Mouse (Mus musculus) liver, embryonic 15.5 days (tissue): ENCODE results near the gene Nxf1. TPM values are rescaled to one million over a fixed set of nuclear protein-coding genes. Genes with fewer than 3 reads are reported as not detected.
A peak's percentile ranks its signal among the peaks of the same experiment; 100 is the strongest.

Experiments used
- ATAC-seq: fragments of 200-750 bp; cut with Nextera tagmentation; 2 replicates; pipeline ENCODE4 v1.8.0; 2017; ENCODE audit warnings: moderate number of reproducible peaks, mild to moderate bottlenecking, moderate library complexity; ENCODE audit not compliant: insufficient read depth
- H3K27ac ChIP-seq: fragments of 300-500 bp; sonication (generic); replicated peaks from 2 replicates; pipeline ENCODE4 v1.5.1; 2015; ENCODE audit warnings: mild to moderate bottlenecking, inconsistent platforms
- H3K27me3 ChIP-seq: fragments of 300-500 bp; sonication (generic); 2 replicates; pipeline ENCODE4 v1.6.1; 2015; ENCODE audit warnings: mild to moderate bottlenecking, inconsistent platforms
- H3K36me3 ChIP-seq: fragments of 300-500 bp; sonication (generic); replicated peaks from 2 replicates; pipeline ENCODE4 v1.6.1; 2015; ENCODE audit warnings: moderate library complexity, mild to moderate bottlenecking, inconsistent platforms
- H3K4me1 ChIP-seq: fragments of 300-500 bp; sonication (generic); replicated peaks from 2 replicates; pipeline ENCODE4 v1.6.1; 2015; ENCODE audit warnings: inconsistent platforms
- H3K4me2 ChIP-seq: fragments of 300-500 bp; sonication (generic); 2 replicates; pipeline ENCODE4 v1.6.1; 2015; ENCODE audit warnings: moderate library complexity, mild to moderate bottlenecking, inconsistent platforms
- H3K4me3 ChIP-seq: fragments of 300-500 bp; sonication (generic); replicated peaks from 2 replicates; pipeline ENCODE4 v1.5.1; 2015; ENCODE audit warnings: mild to moderate bottlenecking, inconsistent platforms
- H3K9ac ChIP-seq: fragments of 300-500 bp; sonication (generic); 2 replicates; pipeline ENCODE4 v1.6.1; 2015; ENCODE audit warnings: moderate library complexity, mild to moderate bottlenecking, inconsistent platforms
- H3K9me3 ChIP-seq: fragments of 300-500 bp; sonication (generic); replicated peaks from 2 replicates; pipeline ENCODE4 v1.6.1; 2016; ENCODE audit warnings: inconsistent platforms
- WGBS: fragments of 180-500 bp; shearing (Covaris S2); methylation state at CpG from one replicate; pipeline ENCODE4 v1.1.7; 2015; ENCODE audit warnings: mixed read lengths; ENCODE audit not compliant: insufficient replicate concordance; 5-methylcytosine and 5-hydroxymethylcytosine counted together
- polyA plus RNA-seq: library from polyadenylated mRNA; unstranded; fragments of >200 nt; fragmentation: Nextera tagmentation; extraction: Ambion mirVana; gene quantifications from 2 replicates; pipeline ENCODE4 v1.2.1, GENCODE M21; 2015

Gene Nxf1
- 81.2 and 91.6 TPM in 2 replicates for polyA plus RNA-seq

- H3K9ac ChIP-seq, result peak within 1 kb of the TSS; percentile 96
- WGBS, result under 1% methylated on average over 75 of the region's 75 CpGs
- peaks cover 38% of the 10 kb centered on the region for H3K4me1 ChIP-seq
- peaks cover 51% of the 10 kb centered on the region for H3K36me3 ChIP-seq
- H3K9me3 ChIP-seq, result no peaks in the 10 kb centered on the region
- peak within 1 kb of the TSS; percentile 80 for H3K4me3 ChIP-seq
- H3K27ac ChIP-seq, result peak within 1 kb of the TSS; percentile 91
- peak within 1 kb of the TSS; percentile 81 for H3K4me2 ChIP-seq
- H3K27me3 ChIP-seq, result no peaks in the 10 kb centered on the region
- peak; percentile 92 for ATAC-seq
Observed at GRCm38 (mm10) chr19:8756635-8757387, at the start of gene Nxf1. TSS of gene Nxf1 (plus strand) at chr19:8757073.

- Histone ChIP-seq H3K4me2 (peak overlapping the region; percentile 19; the same call in 1 of the 2 replicates), H3K9ac (no peak overlapping the region), H3K36me3 (peaks cover 68% of the 10 kb centered on the region), H3K27ac (no peak overlapping the region), H3K4me1 (peaks cover 67% of the 10 kb centered on the region), H3K4me3 (no peak overlapping the region; the same call in 1 of the 2 replicates), H3K27me3 (no peaks in the 10 kb centered on the region), H3K9me3 (no peaks in the 10 kb centered on the region)
- WGBS, result 87% methylated on average over 8 of the region's 8 CpGs
- no peak for ATAC-seq
Observed at GRCm38 (mm10) chr19:8708954-8709353, 47.9 kb upstream of the Nxf1 start.

- Histone ChIP-seq H3K4me3 (peak overlapping the region; percentile 91), H3K9ac (no peak overlapping the region), H3K4me2 (peak overlapping the region; percentile 76), H3K4me1 (peaks cover 77% of the 10 kb centered on the region), H3K27me3 (no peaks in the 10 kb centered on the region), H3K27ac (0 out of 2 replicates have a peak overlapping the region, but pooled peaks have one; percentile 38), H3K9me3 (no peaks in the 10 kb centered on the region), H3K36me3 (peaks cover 68% of the 10 kb centered on the region)
- 96% methylated on average over 2 of the region's 2 CpGs for WGBS
- no peak for ATAC-seq
Observed at GRCm38 (mm10) chr19:8710057-8710456, 46.8 kb upstream of the Nxf1 start.

- ATAC-seq, result no peak
- peak overlapping the region; percentile 97; the same call in 1 of the 2 replicates for H3K27ac ChIP-seq
- H3K4me1 ChIP-seq, result peaks cover 88% of the 10 kb centered on the region
- H3K4me3 ChIP-seq, result peak overlapping the region; percentile 91
- H3K9ac ChIP-seq, result peak overlapping the region; percentile 93
- 66% methylated on average over 4 of the region's 4 CpGs for WGBS
- H3K4me2 ChIP-seq, result peak overlapping the region; percentile 76
- peaks cover 63% of the 10 kb centered on the region for H3K36me3 ChIP-seq
- no peaks in the 10 kb centered on the region for H3K27me3 ChIP-seq
- no peaks in the 10 kb centered on the region for H3K9me3 ChIP-seq
Observed at GRCm38 (mm10) chr19:8711506-8711905, 45.4 kb upstream of the Nxf1 start.

- no peaks in the 10 kb centered on the region for H3K27me3 ChIP-seq
- H3K4me3 ChIP-seq, result peak overlapping the region; percentile 91
- H3K36me3 ChIP-seq, result peaks cover 56% of the 10 kb centered on the region
- peak overlapping the region; percentile 93 for H3K9ac ChIP-seq
- peak overlapping the region; percentile 76 for H3K4me2 ChIP-seq
- peaks cover 87% of the 10 kb centered on the region for H3K4me1 ChIP-seq
- H3K9me3 ChIP-seq, result no peaks in the 10 kb centered on the region
- H3K27ac ChIP-seq, result peak overlapping the region; percentile 97
- no peak for ATAC-seq
- WGBS, result 32% methylated on average over 10 of the region's 10 CpGs
Observed at GRCm38 (mm10) chr19:8711949-8712869, 44.7 kb upstream of the Nxf1 start.

GRCm38 (mm10) chr19:8712870-8713305 is 44.0 kb upstream of the Nxf1 start:
- ATAC-seq, result peak; percentile 19
- H3K27me3 ChIP-seq, result no peaks in the 10 kb centered on the region
- H3K9ac ChIP-seq, result peak overlapping the region; percentile 93
- 1% methylated on average over 13 of the region's 13 CpGs for WGBS
- peak overlapping the region; percentile 91 for H3K4me3 ChIP-seq
- peak overlapping the region; percentile 97 for H3K27ac ChIP-seq
- H3K4me2 ChIP-seq, result peak overlapping the region; percentile 76
- no peaks in the 10 kb centered on the region for H3K9me3 ChIP-seq
- H3K36me3 ChIP-seq, result peaks cover 49% of the 10 kb centered on the region
- H3K4me1 ChIP-seq, result peaks cover 87% of the 10 kb centered on the region

- H3K9me3 ChIP-seq, result no peaks in the 10 kb centered on the region
- ATAC-seq, result peak; percentile 84
- H3K36me3 ChIP-seq, result peaks cover 44% of the 10 kb centered on the region
- peak overlapping the region; percentile 91 for H3K4me3 ChIP-seq
- peak overlapping the region; percentile 97 for H3K27ac ChIP-seq
- peak overlapping the region; percentile 76 for H3K4me2 ChIP-seq
- no peaks in the 10 kb centered on the region for H3K27me3 ChIP-seq
- WGBS, result under 1% methylated on average over 51 of the region's 51 CpGs
- H3K4me1 ChIP-seq, result peaks cover 87% of the 10 kb centered on the region
- H3K9ac ChIP-seq, result peak overlapping the region; percentile 93
Observed at GRCm38 (mm10) chr19:8713306-8713996, 43.4 kb upstream of the Nxf1 start.

GRCm38 (mm10) chr19:8713997-8714652 is 42.7 kb upstream of the Nxf1 start:
- peak overlapping the region; percentile 93 for H3K9ac ChIP-seq
- H3K9me3 ChIP-seq, result no peaks in the 10 kb centered on the region
- ATAC-seq, result peak; percentile 5; the same call in 1 of the 2 replicates
- peaks cover 37% of the 10 kb centered on the region for H3K36me3 ChIP-seq
- H3K4me3 ChIP-seq, result peak overlapping the region; percentile 91
- H3K4me2 ChIP-seq, result peak overlapping the region; percentile 76
- peaks cover 86% of the 10 kb centered on the region for H3K4me1 ChIP-seq
- peak overlapping the region; percentile 97 for H3K27ac ChIP-seq
- H3K27me3 ChIP-seq, result no peaks in the 10 kb centered on the region
- 4% methylated on average over 13 of the region's 13 CpGs for WGBS

- Histone ChIP-seq H3K27me3 (no peaks in the 10 kb centered on the region), H3K9me3 (no peaks in the 10 kb centered on the region), H3K4me2 (peak overlapping the region; percentile 76), H3K4me3 (peak overlapping the region; percentile 91), H3K4me1 (peaks cover 81% of the 10 kb centered on the region), H3K27ac (peak overlapping the region; percentile 97), H3K9ac (peak overlapping the region; percentile 56), H3K36me3 (peaks cover 29% of the 10 kb centered on the region)
- WGBS, result 31% methylated on average over 10 of the region's 10 CpGs
- peak; percentile 77 for ATAC-seq
Observed at GRCm38 (mm10) chr19:8714653-8715481, 42.0 kb upstream of the Nxf1 start.
